Mouse (Mus musculus): ENCODE measurements around the gene Apoa4. TPM values are rescaled to one million over a fixed set of nuclear protein-coding genes. Genes with fewer than 3 reads are reported as not detected.
A peak's percentile ranks its signal among the peaks of the same experiment; 100 is the strongest.

Apoa4 gene
- polyA plus RNA-seq, 1 experiment from 2014 or later = not detected

DNA sequence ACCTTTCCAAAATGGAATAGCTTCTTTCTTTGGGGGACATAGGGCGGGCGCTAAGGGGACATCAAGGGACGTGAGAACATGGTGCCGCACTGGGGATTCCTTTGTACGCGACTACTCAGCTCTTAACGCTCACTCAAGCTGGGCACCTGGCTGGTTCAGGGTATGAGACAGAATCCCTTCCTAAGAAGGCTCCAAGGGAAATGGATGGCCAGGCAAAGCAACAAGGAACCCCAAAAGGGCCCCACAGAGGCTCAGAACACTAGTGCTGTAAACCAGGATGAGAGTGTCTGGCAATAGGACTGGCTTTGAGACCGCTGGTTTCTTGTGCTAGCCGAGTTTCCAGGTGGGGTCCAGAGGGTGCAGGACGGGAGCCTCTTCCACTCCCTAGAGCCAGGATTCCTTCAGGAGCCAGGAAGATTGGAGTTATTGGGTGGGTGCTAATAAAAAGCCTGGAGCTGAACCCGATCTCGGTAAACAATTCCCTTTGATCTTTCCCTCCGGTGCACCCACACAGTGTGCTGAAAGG lies 10.0 kb upstream of the Apoa4 start:
- 21% methylated on average over 13 of the region's 13 CpGs for WGBS
- H3K27ac ChIP-seq = peak overlapping the region; percentile 86
- DNase-seq (ENCODE audit: low spot score) = no peak
- peak overlapping the region; percentile 60 for H3K4me3 ChIP-seq
- H3K9me3 ChIP-seq = no peaks in the 10 kb centered on the region
- H3K27me3 ChIP-seq (ENCODE audit: insufficient read depth, poor library complexity, severe bottlenecking) = peaks cover 35% of the 10 kb centered on the region
- no peaks in the 10 kb centered on the region for H3K36me3 ChIP-seq
- H3K4me1 ChIP-seq (replicated peaks) = peaks cover 18% of the 10 kb centered on the region

DNA sequence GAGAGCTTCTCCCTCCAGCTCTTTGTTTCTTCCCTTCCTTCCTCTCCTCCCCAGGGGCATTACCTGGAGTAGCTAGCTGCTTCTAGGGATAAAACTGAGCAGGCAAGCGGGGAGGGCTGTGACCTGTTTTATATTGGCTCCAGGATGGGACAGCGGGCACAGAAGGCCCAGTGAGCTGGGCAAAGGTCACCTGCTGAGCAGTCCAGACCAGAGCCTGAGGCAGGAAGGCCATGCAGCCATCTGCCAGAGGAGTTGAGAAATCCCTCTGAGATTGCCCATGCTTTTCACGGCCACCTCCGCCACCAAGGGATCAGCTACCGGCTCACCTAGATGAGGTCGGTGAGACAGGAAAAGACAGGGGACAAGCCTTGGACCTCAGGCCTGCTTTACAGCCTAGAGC lies 5.3 kb upstream of the Apoa4 start:
- H3K27me3 ChIP-seq (ENCODE audit: insufficient read depth, poor library complexity, severe bottlenecking) = peaks cover 21% of the 10 kb centered on the region
- no peak for DNase-seq (ENCODE audit: low spot score)
- H3K36me3 ChIP-seq = no peaks in the 10 kb centered on the region
- H3K9me3 ChIP-seq = no peaks in the 10 kb centered on the region
- peaks cover 16% of the 10 kb centered on the region for H3K4me1 ChIP-seq (replicated peaks)
- no peak overlapping the region for H3K4me3 ChIP-seq
- 84% methylated on average over 6 of the region's 6 CpGs for WGBS
- H3K27ac ChIP-seq = peak overlapping the region; percentile 23; the same call in 1 of the 2 replicates

DNA sequence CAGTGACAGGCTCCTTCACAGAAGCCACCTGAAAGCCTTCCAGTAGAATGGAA lies 5.1 kb upstream of the Apoa4 start, which contains the start of gene Apoc3:
Gene Apoc3 (minus strand): TSS at position 41 of the 53 bp plus-strand sequence.
- DNase-seq (ENCODE audit: low spot score) = no peak
- Histone ChIP-seq H3K4me1 (replicated peaks) (peaks cover 14% of the 10 kb centered on the region), H3K27me3 (ENCODE audit: insufficient read depth, poor library complexity, severe bottlenecking) (peaks cover 19% of the 10 kb centered on the region), H3K9me3 (no peaks in the 10 kb centered on the region), H3K4me3 (no peak within 1 kb of the TSS), H3K36me3 (no peaks in the 10 kb centered on the region), H3K27ac (peak within 1 kb of the TSS; percentile 23; the same call in 1 of the 2 replicates)

DNA sequence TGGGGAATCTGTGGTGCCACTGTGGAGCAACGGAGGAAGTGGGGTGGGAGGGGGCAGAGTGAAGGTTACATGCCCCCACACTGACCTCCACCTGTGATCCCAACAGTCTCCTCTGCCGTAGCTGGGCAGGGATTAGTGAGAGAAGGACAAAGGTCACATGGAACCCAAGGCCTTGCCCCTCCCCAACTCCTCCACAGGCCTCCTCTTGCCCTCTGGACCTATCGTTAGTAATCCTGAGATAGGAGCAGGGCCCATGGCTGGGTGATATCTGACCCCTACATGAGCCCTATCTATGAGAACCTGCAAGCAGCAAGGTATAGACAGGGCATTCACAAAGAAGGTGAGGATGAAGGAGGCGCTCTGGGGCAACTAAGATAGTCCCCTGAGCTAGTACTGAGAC lies 4.8 kb upstream of the Apoa4 start:
- Histone ChIP-seq H3K9me3 (no peaks in the 10 kb centered on the region), H3K4me3 (no peak overlapping the region), H3K4me1 (replicated peaks) (peaks cover 12% of the 10 kb centered on the region), H3K36me3 (no peaks in the 10 kb centered on the region), H3K27ac (no peak overlapping the region), H3K27me3 (ENCODE audit: insufficient read depth, poor library complexity, severe bottlenecking) (peaks cover 17% of the 10 kb centered on the region)
- no peak for DNase-seq (ENCODE audit: low spot score)
- WGBS = 64% methylated on average over 4 of the region's 4 CpGs

DNA sequence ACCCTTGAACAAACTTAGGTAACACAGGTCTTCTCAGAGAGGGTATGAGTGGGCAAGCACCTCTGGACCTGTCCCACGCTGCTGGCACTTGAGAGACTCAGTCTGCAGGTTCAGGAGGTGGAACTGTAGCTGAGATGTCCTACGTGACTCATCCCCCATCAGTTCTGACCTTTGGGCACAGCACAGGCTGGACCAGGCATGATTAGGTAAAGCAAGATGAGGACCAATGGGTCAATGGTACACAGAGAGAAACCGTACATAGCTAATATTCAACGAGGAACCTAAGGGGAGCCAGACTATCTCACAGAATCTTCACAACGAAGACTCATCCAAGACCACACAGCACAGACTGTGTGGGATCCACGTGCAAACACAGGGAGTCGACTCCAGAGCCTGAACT lies 1.6 kb upstream of the Apoa4 start:
- Histone ChIP-seq H3K36me3 (no peaks in the 10 kb centered on the region), H3K27ac (no peak overlapping the region), H3K4me3 (no peak overlapping the region), H3K9me3 (no peaks in the 10 kb centered on the region), H3K4me1 (replicated peaks) (peaks cover 19% of the 10 kb centered on the region; the same call in 1 of the 2 replicates), H3K27me3 (ENCODE audit: insufficient read depth, poor library complexity, severe bottlenecking) (no peaks in the 10 kb centered on the region; the same call in 1 of the 2 replicates)
- 91% methylated on average over 7 of the region's 7 CpGs for WGBS
- no peak for DNase-seq (ENCODE audit: low spot score)

DNA sequence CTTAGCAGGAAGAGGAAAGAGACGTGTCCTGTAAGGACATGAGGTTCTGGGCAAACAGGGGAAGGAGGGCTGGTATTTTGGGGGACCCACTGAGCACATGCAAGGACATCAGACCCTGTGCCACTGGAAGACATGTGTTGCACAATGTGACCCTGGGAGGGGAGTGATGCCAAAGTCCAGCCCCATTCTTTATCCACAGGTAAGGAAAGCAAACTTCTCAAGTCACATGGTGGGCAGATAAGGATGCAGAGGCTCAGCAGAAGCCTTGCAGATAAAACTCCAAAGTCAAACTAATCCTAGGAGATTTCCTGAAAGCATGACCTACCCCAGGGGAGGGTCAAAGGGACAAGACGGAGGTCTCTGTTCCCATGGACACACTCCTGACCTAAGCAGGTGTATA lies 1.3 kb downstream of the Apoa4 start:
- 84% methylated on average over 2 of the region's 2 CpGs for WGBS
- H3K4me1 ChIP-seq (replicated peaks) = peaks cover 18% of the 10 kb centered on the region; the same call in 1 of the 2 replicates
- H3K4me3 ChIP-seq = no peak overlapping the region
- H3K27ac ChIP-seq = no peak overlapping the region
- DNase-seq (ENCODE audit: low spot score) = no peak
- H3K9me3 ChIP-seq = no peaks in the 10 kb centered on the region
- no peaks in the 10 kb centered on the region for H3K36me3 ChIP-seq
- no peaks in the 10 kb centered on the region for H3K27me3 ChIP-seq (ENCODE audit: insufficient read depth, poor library complexity, severe bottlenecking)

DNA sequence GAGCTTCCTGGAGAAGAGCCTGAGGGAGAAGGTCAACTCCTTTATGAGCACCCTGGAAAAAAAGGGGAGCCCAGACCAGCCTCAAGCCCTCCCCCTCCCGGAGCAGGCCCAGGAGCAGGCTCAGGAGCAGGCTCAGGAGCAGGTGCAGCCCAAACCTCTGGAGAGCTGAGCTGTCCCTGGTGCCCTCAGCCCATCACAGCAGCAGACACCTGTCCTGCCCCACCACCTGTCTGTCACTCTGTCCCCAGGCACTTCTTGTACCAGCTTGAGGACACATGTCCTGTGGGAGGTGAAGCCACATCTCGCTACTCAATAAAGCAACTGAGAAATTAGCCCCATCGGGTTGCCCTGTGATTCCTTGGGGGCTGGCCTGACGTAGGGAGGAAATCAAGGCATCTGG lies 2.6 kb downstream of the Apoa4 start:
- peaks cover 20% of the 10 kb centered on the region; the same call in 1 of the 2 replicates for H3K4me1 ChIP-seq (replicated peaks)
- H3K27ac ChIP-seq = no peak overlapping the region
- H3K9me3 ChIP-seq = no peaks in the 10 kb centered on the region
- no peaks in the 10 kb centered on the region; the same call in 1 of the 2 replicates for H3K27me3 ChIP-seq (ENCODE audit: insufficient read depth, poor library complexity, severe bottlenecking)
- no peaks in the 10 kb centered on the region for H3K36me3 ChIP-seq
- DNase-seq (ENCODE audit: low spot score) = no peak
- no peak overlapping the region for H3K4me3 ChIP-seq
- WGBS = 68% methylated on average over 4 of the region's 4 CpGs

DNA sequence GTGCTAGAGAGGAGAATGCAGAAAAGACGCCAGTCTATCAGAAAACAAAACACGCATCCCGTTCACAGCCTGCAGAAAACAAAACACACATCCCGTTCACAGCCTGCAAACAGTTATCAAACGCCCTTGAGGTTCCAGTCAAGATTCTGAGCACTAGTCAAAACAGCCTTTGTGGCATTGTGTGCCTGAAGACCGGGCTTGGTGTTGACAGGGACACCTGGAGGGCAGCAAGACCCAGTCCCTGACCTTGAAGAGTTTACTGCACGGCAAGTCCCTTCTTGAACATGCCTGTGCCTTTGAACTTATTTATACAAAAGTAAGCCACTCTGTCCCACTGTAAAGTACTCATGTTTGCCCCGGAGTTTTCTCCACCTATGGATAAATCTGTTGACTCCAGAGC lies 3.1 kb downstream of the Apoa4 start:
- no peak overlapping the region for H3K27ac ChIP-seq
- WGBS = 58% methylated on average over 8 of the region's 8 CpGs
- no peaks in the 10 kb centered on the region; the same call in 1 of the 2 replicates for H3K27me3 ChIP-seq (ENCODE audit: insufficient read depth, poor library complexity, severe bottlenecking)
- no peaks in the 10 kb centered on the region for H3K9me3 ChIP-seq
- H3K36me3 ChIP-seq = no peaks in the 10 kb centered on the region
- DNase-seq (ENCODE audit: low spot score) = no peak
- H3K4me1 ChIP-seq (replicated peaks) = peaks cover 20% of the 10 kb centered on the region; the same call in 1 of the 2 replicates
- H3K4me3 ChIP-seq = no peak overlapping the region

DNA sequence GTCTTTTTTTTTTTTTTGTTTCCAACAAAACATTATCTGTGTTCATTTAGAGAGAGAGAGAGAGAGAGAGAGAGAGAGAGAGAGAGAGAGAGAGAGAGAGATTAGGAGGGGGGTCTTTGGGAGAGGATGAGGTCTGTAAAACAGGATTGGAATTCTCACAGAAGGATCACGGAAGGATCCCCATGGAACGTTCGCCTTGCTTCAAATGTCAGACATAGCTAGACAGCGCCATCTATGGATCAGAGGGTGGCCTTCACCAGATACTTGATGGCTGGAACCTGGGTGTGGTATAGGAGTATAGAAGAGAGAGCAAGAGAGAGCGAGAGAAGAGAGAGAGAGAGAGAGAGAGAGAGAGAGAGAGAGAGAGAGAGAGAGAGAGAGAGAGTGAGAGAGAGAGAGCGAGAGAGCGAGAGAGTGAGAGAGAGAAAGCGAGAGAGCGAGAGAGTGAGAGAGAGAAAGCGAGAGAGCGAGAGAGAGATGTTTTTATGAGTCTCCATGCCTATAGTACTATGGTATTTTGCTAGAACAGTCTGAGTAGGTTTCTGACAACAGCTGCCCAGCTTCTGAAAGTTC lies 6.3 kb downstream of the Apoa4 start:
- Histone ChIP-seq H3K36me3 (no peaks in the 10 kb centered on the region), H3K27ac (no peak overlapping the region), H3K4me1 (replicated peaks) (peaks cover 18% of the 10 kb centered on the region; the same call in 1 of the 2 replicates)

DNA sequence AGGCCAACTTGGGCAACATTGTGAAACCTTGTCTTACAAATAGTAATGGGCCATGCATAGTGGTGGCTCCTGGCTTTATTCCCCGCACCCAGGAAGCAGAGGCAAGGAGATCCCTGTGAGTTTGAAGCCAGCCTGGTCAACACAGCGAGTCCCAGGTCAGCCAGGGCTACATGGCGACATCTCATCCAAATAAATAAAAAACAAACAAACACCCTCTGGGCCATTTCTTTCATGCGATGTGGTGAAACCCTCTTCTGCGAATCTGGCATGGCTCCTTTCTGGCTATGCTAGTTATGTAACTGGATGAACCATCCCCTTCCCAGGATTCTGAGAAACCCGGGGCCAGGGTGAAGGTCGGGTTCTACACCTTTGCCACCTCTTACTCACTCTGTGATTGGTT lies 15.7 kb downstream of the Apoa4 start:
- Histone ChIP-seq H3K9me3 (no peaks in the 10 kb centered on the region), H3K4me1 (replicated peaks) (peaks cover 9% of the 10 kb centered on the region; the same call in 1 of the 2 replicates), H3K27ac (no peak overlapping the region), H3K36me3 (no peaks in the 10 kb centered on the region), H3K4me3 (no peak overlapping the region), H3K27me3 (ENCODE audit: insufficient read depth, poor library complexity, severe bottlenecking) (no peaks in the 10 kb centered on the region)
- 91% methylated on average over 7 of the region's 7 CpGs for WGBS
- DNase-seq (ENCODE audit: low spot score) = no peak

More for the DNA sequence above, 6.3 kb downstream of the Apoa4 start:
- no peak overlapping the region for H3K4me3 ChIP-seq
- H3K27me3 ChIP-seq (ENCODE audit: insufficient read depth, poor library complexity, severe bottlenecking) = no peaks in the 10 kb centered on the region; the same call in 1 of the 2 replicates
- DNase-seq (ENCODE audit: low spot score) = peak; percentile 67
- H3K9me3 ChIP-seq = no peaks in the 10 kb centered on the region
- WGBS = 31% methylated on average over 11 of the region's 11 CpGs

DNA sequence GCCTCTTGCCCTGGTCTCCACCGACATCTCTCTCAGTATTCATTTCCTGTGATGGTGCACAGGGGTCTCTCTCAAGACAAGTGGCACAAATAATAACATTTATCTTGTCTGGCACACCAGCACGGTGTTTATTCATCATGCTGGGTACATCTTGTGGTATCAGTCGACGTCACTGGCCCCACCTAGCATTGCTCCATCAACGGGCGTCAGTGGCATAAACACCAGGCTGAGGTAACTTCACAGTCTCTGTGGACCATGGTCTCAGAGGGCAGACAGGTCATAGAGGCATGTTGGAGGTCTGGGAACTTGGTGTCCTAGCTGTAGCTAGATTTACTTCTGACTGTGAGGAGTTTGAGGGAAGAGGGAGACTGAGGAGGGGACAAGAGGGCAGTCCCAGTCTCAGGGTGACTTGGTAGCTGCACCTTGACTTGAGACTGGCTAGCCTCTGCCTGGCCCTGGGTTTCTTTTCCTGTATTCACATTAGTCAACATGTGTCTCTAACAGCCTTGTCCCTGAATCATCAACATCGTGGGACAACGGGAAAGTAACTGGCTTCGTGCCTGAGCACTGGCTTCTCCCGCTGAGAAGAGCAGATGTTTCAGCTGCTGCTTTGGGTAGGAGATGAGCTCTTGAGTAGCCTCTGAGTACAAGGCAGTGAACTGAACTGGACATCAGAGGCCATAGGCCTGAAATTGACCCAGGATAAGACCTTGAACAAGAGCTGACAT lies 16.3 kb downstream of the Apoa4 start:
- Histone ChIP-seq H3K36me3 (no peaks in the 10 kb centered on the region), H3K4me3 (no peak overlapping the region), H3K27me3 (ENCODE audit: insufficient read depth, poor library complexity, severe bottlenecking) (no peaks in the 10 kb centered on the region), H3K27ac (0 out of 2 replicates have a peak overlapping the region, but pooled peaks have one; percentile 6), H3K4me1 (replicated peaks) (peaks cover 9% of the 10 kb centered on the region; the same call in 1 of the 2 replicates), H3K9me3 (no peaks in the 10 kb centered on the region)
- no peak for DNase-seq (ENCODE audit: low spot score)
- WGBS = 89% methylated on average over 10 of the region's 10 CpGs

DNA sequence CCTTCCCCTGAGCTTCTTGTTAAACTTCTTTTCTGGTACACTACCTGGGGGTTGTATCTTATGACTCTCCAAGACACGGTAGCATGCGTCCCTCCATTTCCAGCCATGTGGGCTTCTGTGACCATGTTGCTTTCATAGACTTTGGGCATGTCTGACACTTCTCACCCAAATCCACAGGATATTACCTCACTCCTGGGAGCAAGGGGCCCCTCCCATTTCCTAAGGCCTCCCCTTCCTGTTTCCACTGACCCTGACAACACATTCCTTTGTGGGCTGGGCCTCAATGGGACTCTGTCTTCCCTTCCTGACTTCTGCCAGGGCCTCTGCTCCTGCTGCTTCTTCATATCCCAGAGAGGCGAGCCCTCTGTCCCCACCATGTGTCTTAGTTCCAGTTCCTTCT lies 17.1 kb downstream of the Apoa4 start:
- Histone ChIP-seq H3K4me1 (replicated peaks) (peaks cover 9% of the 10 kb centered on the region; the same call in 1 of the 2 replicates), H3K36me3 (no peaks in the 10 kb centered on the region), H3K27ac (0 out of 2 replicates have a peak overlapping the region, but pooled peaks have one; percentile 6), H3K27me3 (ENCODE audit: insufficient read depth, poor library complexity, severe bottlenecking) (no peaks in the 10 kb centered on the region), H3K4me3 (no peak overlapping the region), H3K9me3 (no peaks in the 10 kb centered on the region)
- DNase-seq (ENCODE audit: low spot score) = no peak
- WGBS = 82% methylated on average over 3 of the region's 3 CpGs

DNA sequence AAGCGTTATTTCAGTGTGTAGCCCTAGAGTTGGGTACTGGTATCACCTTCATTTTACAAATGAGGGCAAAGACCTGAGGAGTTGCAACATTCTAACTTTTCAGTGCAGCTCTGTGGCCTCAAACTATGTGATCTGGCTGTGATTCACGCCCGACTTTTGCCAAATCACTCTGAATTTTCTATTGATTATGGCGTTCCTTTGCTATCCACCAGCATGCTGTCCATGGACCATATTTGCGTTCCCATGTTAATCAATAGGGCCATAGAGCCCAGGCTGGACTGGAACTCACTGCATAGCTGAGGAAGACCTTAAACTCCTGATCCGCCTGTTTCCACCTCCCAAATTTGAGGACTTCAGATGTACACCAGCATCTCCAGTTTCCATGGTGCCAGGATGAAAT lies 18.6 kb downstream of the Apoa4 start:
- no peaks in the 10 kb centered on the region for H3K9me3 ChIP-seq
- no peaks in the 10 kb centered on the region for H3K36me3 ChIP-seq
- 86% methylated on average over 6 of the region's 6 CpGs for whole genome bisulfite sequencing
- DNase-seq (ENCODE audit: low spot score) = no peak
- no peak overlapping the region for H3K27ac ChIP-seq
- H3K4me3 ChIP-seq = no peak overlapping the region
- no peaks in the 10 kb centered on the region for H3K27me3 ChIP-seq (ENCODE audit: insufficient read depth, poor library complexity, severe bottlenecking)
- peaks cover 9% of the 10 kb centered on the region; the same call in 1 of the 2 replicates for H3K4me1 ChIP-seq (replicated peaks)
